Mouse (Mus musculus): Measurements from ENCODE around the gene Xirp1. TPM values are rescaled to one million over a fixed set of nuclear protein-coding genes. Genes with fewer than 3 reads are reported as not detected.

Xirp1 gene
- polyA plus RNA-seq, 1 experiment from 2014 or later: 0.13 TPM

DNA sequence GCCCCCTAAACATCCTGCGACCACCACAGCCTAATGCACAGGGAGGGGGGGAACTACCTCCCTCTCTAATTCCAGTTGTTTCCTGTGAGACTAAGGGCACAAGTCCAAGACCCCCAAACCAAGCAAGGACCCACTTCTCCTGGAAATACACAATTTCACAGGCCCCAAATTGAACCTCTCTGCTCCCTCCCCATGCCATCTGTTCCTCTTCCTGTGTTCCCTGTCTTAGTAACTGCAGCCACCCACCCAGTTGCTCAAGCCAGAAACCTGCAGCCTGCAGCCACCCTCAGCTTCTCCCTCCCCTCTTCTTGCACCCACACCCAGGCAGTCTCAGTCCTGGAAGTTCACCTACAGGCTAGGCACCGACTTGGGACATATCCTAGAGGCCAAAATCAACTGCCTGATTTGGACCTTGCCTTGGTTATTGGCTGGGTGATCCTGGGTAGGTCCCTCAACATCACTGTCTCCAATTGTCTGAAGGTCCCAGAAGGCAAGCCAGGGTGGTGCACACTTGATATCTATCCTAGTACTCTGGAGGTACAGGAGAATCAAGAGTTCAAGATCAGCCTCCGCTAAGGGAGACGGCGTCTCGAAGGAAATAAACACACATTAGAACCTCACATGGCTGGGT, 44.5 kb downstream of the Xirp1 start:
- Histone ChIP-seq H3K9ac (replicated peaks) (peak overlapping the region; percentile 26; the same call in 1 of the 2 replicates), H3K4me1 (ENCODE audit: insufficient read depth) (peaks cover 51% of the 10 kb centered on the region), H3K4me2 (ENCODE audit: low read depth, low read length) (peak overlapping the region; percentile 55), H3K9me3 (ENCODE audit: low read length) (no peaks in the 10 kb centered on the region), H3K27ac (ENCODE audit: low read depth) (peak overlapping the region; percentile 71), H3K27me3 (ENCODE audit: insufficient read depth, low read length) (0 out of 2 replicates have a peak, but pooled peaks cover under 1% of the 10 kb centered on the region), H3K4me3 (ENCODE audit: low read depth, low read length) (no peak overlapping the region; the same call in 1 of the 2 replicates), H3K36me3 (replicated peaks; ENCODE audit: insufficient read depth, low read length) (peaks cover 15% of the 10 kb centered on the region)
- TF ChIP-seq EP300 (IDR thresholded peaks at IDR 0.05; ENCODE audit: low read depth): no peak
- TF ChIP-seq CTCF (IDR thresholded peaks at IDR 0.05; ENCODE audit: low read depth): no peak
- DNase-seq: no peak
- WGBS (ENCODE audit: insufficient replicate concordance): 66% methylated on average over 6 of the region's 6 CpGs
- no peak for ATAC-seq

DNA sequence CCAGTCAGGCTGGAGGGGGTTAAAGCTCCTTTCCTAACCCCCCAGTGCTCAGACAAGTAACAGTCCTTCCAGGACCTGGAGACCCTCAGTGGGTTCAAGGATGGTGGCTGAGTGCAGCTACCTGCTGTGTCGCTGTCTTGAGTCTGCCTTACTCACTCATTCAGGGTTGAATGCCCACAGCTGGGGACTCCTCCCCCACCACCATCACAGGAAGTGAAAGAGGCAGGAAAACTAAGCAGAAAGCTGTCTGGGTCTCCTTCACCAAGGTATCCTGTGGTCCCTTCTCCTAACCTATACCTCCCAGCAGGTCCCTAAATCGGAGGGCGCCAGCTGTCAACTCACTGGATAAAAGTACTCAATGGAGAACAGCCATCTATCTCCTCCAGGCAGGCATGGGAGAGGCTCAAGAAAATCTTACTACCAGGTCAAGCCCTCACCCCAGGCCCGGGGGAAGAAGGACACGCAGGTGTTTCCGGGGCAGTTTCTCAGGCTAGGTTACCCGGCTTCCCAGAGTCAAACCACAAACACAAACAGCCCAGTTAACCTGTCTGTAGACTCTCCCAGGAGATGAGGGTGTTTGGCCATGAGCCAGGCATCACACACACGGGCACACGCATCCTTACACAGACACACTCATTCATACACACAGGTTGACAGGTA, 45.1 kb downstream of the Xirp1 start:
- no peak for ATAC-seq
- Histone ChIP-seq H3K9me3 (ENCODE audit: low read length) (no peaks in the 10 kb centered on the region), H3K4me1 (ENCODE audit: insufficient read depth) (peaks cover 51% of the 10 kb centered on the region), H3K36me3 (replicated peaks; ENCODE audit: insufficient read depth, low read length) (peaks cover 21% of the 10 kb centered on the region), H3K9ac (replicated peaks) (peak overlapping the region; percentile 52), H3K27me3 (ENCODE audit: insufficient read depth, low read length) (no peaks in the 10 kb centered on the region), H3K4me2 (ENCODE audit: low read depth, low read length) (peak overlapping the region; percentile 55), H3K4me3 (ENCODE audit: low read depth, low read length) (peak overlapping the region; percentile 33), H3K27ac (ENCODE audit: low read depth) (peak overlapping the region; percentile 71)
- TF ChIP-seq CTCF (IDR thresholded peaks at IDR 0.05; ENCODE audit: low read depth) (no peak), EP300 (IDR thresholded peaks at IDR 0.05; ENCODE audit: low read depth) (no peak)
- WGBS (ENCODE audit: insufficient replicate concordance): 22% methylated on average over 9 of the region's 9 CpGs
- peak; percentile 40 for DNase-seq

DNA sequence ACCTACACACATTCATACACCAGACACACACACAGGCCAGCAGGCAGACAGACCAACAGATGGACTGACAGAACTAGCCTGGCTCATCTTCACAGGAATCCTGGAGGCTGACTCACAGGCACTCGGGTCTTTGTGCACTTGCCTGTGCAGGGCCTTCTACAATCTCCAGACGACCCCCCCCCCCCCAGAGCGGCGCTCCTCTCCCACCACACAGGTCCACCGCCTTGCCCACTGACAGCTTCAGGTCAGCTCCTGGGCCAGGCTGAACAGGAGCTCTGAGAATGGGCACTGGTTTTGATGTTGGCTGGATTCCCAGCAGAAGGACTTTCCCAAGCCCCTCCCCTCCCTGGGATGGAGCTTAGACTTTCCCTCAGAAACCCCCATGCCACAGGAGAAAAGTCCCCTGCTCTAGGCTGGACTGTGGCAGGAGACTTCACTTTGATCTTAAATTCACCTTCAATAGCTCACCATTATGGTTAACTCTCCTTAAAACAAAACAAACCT, 45.8 kb downstream of the Xirp1 start:
- DNase-seq (no peak), ATAC-seq (no peak)
- Histone ChIP-seq H3K9ac (replicated peaks) (peak overlapping the region; percentile 52; the same call in 1 of the 2 replicates), H3K36me3 (replicated peaks; ENCODE audit: insufficient read depth, low read length) (peaks cover 28% of the 10 kb centered on the region), H3K4me2 (ENCODE audit: low read depth, low read length) (peak overlapping the region; percentile 55), H3K4me3 (ENCODE audit: low read depth, low read length) (peak overlapping the region; percentile 33), H3K27me3 (ENCODE audit: insufficient read depth, low read length) (no peaks in the 10 kb centered on the region), H3K4me1 (ENCODE audit: insufficient read depth) (peaks cover 51% of the 10 kb centered on the region), H3K27ac (ENCODE audit: low read depth) (peak overlapping the region; percentile 71), H3K9me3 (ENCODE audit: low read length) (no peaks in the 10 kb centered on the region)
- TF ChIP-seq CTCF (IDR thresholded peaks at IDR 0.05; ENCODE audit: low read depth) (no peak), EP300 (IDR thresholded peaks at IDR 0.05; ENCODE audit: low read depth) (no peak)
- WGBS (ENCODE audit: insufficient replicate concordance): 29% methylated on average over 5 of the region's 5 CpGs

DNA sequence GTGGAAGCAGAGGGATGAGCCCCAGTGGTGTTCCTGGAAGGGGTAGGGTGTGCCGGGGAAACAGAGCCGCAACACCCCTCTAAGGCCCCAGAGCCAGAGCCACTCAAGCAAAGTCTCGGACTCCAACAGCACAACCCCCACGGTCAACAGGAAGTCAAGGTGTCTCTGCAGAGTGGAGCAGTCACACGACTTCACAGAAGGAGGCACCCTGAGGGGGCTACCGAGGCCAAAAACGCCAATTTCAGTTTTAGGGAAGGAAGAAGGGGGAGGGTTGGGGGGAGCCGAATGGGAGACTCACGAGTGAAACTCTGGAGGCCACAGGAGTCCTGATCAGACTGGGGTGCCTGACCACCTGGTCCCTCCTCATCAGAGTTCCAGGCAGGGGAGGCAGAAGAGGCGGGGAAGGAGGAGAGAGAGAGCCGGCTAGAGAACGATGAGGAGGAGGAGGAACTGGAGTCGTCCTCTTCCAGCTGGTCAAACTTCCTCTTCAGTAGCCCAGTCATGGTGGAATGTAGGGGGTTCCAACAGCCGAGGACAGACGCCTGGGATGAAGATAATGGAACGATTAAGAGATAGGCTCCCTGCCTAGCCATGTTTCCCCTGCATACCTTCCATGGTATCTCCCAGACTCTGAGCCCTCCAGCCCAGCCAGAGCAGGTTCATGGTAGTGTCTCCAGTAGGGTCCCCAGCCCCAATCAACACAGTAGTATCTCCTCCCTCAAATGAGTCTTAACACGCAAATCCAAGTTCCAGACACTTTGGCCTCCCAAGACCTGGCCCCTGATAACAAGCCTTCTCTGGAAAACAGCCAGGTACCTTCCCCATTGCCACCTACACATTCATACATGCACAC, 46.5 kb downstream of the Xirp1 start:
- peak overlapping the region; percentile 52 for H3K9ac ChIP-seq (replicated peaks)
- DNase-seq (no peak), ATAC-seq (0 out of 2 replicates have a peak, but pooled peaks have one; percentile 1)
- 16% methylated on average over 17 of the region's 17 CpGs for WGBS (ENCODE audit: insufficient replicate concordance)
- H3K36me3 ChIP-seq (replicated peaks; ENCODE audit: insufficient read depth, low read length): peaks cover 35% of the 10 kb centered on the region
- H3K27me3 ChIP-seq (ENCODE audit: insufficient read depth, low read length): no peaks in the 10 kb centered on the region
- no peaks in the 10 kb centered on the region for H3K9me3 ChIP-seq (ENCODE audit: low read length)
- peak overlapping the region; percentile 71 for H3K27ac ChIP-seq (ENCODE audit: low read depth)
- H3K4me3 ChIP-seq (ENCODE audit: low read depth, low read length): peak overlapping the region; percentile 33
- peaks cover 50% of the 10 kb centered on the region for H3K4me1 ChIP-seq (ENCODE audit: insufficient read depth)
- H3K4me2 ChIP-seq (ENCODE audit: low read depth, low read length): peak overlapping the region; percentile 55
- no peak for TF ChIP-seq EP300 (IDR thresholded peaks at IDR 0.05; ENCODE audit: low read depth)

DNA sequence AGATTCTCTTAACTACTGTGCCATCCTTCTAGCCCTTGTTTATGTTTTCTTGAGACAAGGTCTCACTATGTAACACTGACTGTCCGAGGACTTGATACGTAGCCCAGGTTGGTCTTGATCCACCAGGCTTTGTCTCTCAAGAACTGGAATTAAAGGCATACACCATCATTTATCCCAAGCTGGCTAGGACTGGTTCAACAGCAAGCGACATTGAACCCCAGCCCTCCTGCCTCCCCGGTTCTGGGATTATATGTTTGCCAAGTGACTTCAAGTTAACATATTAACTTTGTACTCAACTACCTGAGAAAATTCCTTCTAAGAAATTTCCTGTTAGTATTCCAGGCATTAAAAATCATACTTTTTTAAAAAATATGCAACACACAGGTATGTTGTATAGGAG, 48.1 kb downstream of the Xirp1 start:
- no peak for TF ChIP-seq CTCF (IDR thresholded peaks at IDR 0.05; ENCODE audit: low read depth)
- no peak for TF ChIP-seq EP300 (IDR thresholded peaks at IDR 0.05; ENCODE audit: low read depth)
- H3K4me2 ChIP-seq (ENCODE audit: low read depth, low read length): no peak overlapping the region
- peaks cover 42% of the 10 kb centered on the region for H3K36me3 ChIP-seq (replicated peaks; ENCODE audit: insufficient read depth, low read length)
- WGBS (ENCODE audit: insufficient replicate concordance): 82% methylated on average over 4 of the region's 4 CpGs
- no peak overlapping the region for H3K27ac ChIP-seq (ENCODE audit: low read depth)
- H3K9ac ChIP-seq (replicated peaks): no peak overlapping the region
- no peaks in the 10 kb centered on the region for H3K9me3 ChIP-seq (ENCODE audit: low read length)
- no peak overlapping the region for H3K4me3 ChIP-seq (ENCODE audit: low read depth, low read length)
- ATAC-seq (no peak), DNase-seq (no peak)
- no peaks in the 10 kb centered on the region for H3K27me3 ChIP-seq (ENCODE audit: insufficient read depth, low read length)
- peaks cover 48% of the 10 kb centered on the region for H3K4me1 ChIP-seq (ENCODE audit: insufficient read depth)

DNA sequence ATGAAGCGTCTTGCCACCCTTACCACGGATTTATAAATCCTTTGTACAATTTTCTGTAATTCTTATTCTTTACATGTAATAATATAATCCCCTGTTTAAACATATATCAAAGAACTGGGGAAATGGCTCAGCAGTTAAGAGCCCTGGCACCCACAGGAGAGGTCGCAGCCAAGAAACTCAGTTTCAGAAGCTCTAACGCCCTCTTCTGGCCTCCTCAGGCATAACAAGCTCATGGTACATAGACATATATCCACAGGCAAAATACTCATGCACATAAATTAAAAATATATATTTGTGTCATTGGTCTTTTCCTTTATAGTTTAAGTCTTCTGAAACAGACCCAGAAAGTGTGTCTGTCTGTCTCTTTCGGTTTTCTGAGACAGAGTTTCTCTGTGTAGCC, 48.8 kb downstream of the Xirp1 start:
- H3K27me3 ChIP-seq (ENCODE audit: insufficient read depth, low read length): no peaks in the 10 kb centered on the region
- no peaks in the 10 kb centered on the region for H3K9me3 ChIP-seq (ENCODE audit: low read length)
- peaks cover 42% of the 10 kb centered on the region for H3K36me3 ChIP-seq (replicated peaks; ENCODE audit: insufficient read depth, low read length)
- H3K4me2 ChIP-seq (ENCODE audit: low read depth, low read length): no peak overlapping the region
- no peak for TF ChIP-seq EP300 (IDR thresholded peaks at IDR 0.05; ENCODE audit: low read depth)
- TF ChIP-seq CTCF (IDR thresholded peaks at IDR 0.05; ENCODE audit: low read depth): peak; percentile 37; the same call in 1 of the 2 replicates
- H3K4me1 ChIP-seq (ENCODE audit: insufficient read depth): peaks cover 43% of the 10 kb centered on the region
- H3K9ac ChIP-seq (replicated peaks): no peak overlapping the region
- no peak for DNase-seq
- no peak overlapping the region for H3K4me3 ChIP-seq (ENCODE audit: low read depth, low read length)
- no peak overlapping the region for H3K27ac ChIP-seq (ENCODE audit: low read depth)
- ATAC-seq: no peak
- WGBS (ENCODE audit: insufficient replicate concordance): 74% methylated on average over 5 of the region's 5 CpGs
